Mouse (Mus musculus): Measurements from ENCODE around the gene Ttc28.

Ttc28 gene

DNA sequence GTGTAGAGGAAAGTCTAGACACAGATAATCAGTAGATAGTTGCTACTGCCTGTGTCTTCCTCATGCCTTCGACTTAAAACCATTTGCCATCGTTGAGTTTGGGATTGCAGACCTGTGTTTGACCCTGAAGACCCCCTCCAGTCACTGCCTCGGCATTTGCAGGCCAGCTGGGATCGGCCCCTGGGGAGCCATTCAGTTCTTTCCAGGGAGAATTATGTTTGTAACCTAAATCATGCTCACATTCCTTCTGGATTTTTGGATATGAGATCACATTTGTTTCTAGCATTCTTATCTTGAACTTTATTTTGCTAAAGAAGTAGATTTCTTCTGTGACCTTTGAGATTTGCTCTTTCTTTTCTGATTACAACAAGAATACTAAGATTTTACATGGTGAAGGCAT lies 80.5 kb downstream of the Ttc28 start:
- in situ Hi-C loops (cut with MboI) = no loop called here

DNA sequence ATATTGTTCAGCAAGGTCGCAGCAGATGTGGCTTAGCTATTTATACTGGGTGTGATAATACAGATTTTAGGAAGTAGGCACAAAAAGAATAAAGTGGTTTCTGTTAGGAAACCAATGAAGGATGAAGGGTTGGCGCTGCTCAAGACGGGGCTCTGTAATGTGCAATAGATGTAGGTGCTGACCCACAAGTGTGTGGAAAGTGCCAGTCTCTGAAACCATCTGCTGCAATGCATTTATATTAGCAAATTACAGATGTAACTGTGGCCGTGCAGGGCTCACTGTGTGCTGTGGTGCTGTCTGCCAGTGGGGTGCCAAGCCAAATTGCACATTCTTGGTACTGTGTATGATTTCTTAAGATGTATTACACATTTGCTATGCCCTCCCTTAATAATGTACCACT lies 81.3 kb downstream of the Ttc28 start:
- in situ Hi-C loops (cut with MboI) = no loop called here

DNA sequence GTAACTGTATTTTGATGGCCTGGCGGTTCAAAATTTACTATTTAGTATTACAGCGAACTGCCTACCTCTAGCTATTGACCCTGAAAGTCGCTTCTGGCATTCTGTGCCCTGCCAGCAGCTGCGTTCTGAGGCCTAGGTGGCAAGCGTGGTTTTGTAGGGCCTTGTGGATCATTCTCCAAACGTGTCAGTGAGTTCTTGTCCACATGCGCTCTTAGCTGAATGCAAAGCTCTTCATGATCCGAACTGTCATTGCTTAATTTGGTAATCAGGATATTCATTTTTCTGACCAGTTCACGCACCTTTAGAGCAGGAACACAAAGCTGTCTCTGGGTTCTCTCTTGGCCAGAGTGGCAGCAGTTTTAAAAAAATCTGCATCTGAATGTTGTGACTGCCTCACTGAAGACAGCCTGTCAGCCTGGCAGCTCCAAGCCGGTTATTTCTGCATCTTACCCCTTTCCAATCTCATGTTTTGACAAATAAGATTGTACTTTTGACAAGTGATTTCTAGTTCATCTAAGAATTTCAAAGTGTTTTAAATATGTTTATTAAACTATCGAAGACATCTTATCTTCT lies 88.0 kb downstream of the Ttc28 start:
- in situ Hi-C loops (cut with MboI) = no loop called here

DNA sequence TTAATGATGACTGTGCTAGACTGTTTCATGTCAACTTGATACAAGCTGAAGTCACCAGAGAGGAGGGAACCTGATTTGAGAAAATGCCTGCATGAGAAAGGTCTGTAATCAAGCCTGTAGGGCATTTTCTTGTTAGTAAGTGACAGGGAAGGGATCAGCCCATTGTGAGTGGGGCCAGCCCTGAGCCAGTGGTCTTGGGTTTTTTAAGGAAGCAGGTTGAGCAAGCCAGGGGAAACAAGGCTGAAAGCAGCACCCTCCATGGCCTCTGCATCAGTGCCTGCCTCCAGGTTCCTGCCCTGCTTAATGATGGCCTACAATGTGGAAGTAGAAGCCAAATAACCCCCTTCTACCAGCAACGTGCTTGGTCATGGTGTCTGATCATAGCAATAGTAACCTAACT lies 89.0 kb downstream of the Ttc28 start:
- in situ Hi-C loops (cut with MboI) = no loop called here

DNA sequence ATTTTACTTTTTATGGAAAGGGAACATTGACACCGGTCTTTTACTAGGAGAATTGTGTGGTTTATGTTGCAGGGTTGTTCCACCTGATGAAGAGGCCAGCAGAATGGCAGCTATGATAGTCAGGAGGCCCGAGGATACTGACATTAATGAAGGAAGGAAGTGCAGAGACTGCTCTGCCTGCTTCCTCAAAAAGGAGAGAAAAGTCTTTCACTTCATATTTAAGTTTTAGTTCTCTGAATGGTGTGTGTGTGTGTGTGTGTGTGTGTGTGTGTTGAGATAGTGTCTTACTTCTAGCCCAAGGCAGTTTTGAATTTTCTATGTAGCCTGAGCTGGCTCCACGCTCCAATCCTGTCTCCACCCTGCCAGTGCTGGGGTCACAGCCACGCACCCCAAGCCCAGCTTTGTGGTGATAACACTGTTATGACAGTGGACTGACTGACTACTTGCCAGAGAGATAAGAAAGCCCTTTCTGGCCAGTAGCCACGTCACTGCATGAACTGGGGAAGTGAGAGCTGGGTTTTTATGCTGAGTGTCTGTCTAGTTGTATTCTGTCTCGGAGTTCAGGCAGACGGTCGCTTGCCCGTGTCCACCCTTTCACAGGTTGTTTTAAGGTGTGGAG lies 90.7 kb downstream of the Ttc28 start:
- in situ Hi-C loops (cut with MboI) = no loop called here

DNA sequence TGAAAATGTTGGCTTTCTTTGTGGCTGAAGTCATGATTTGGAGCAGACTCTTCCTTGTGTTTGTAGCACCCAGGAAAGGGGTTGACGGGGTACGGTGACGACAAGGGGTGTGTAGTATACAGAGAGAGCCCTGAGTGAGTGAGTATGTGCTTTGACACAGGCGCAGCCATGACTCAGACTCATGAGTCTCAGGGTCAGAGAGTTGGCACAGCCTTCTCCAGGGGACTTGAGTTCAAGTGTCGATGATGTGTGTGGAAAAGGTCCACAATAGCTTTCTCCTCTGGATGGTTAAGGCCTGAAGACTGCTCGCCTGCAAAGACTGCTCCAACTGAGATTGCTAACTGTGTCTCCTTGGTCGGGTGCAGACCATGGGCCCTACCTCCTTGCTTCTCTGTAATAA lies 97.1 kb downstream of the Ttc28 start:
- in situ Hi-C loops (cut with MboI) = no loop called here

DNA sequence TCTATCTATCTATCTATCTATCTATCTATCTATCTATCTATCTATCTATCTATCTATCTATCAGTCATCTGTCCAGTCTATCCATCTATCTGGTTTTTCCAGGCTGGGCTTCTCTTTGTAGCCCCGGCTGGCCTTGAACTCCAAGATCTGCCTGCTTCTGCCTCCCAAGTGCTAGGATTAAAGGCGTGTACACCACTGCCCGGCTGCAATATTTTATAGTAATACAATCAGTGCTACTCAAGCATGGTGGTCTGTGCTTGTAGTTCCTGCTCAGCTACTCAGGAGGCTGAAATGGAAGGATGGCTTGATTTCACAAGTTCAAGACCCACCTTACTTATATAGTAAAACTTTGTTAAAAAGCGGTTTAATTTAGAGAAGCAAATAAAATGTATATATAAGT lies 98.2 kb downstream of the Ttc28 start:
- in situ Hi-C loops (cut with MboI) = no loop called here

DNA sequence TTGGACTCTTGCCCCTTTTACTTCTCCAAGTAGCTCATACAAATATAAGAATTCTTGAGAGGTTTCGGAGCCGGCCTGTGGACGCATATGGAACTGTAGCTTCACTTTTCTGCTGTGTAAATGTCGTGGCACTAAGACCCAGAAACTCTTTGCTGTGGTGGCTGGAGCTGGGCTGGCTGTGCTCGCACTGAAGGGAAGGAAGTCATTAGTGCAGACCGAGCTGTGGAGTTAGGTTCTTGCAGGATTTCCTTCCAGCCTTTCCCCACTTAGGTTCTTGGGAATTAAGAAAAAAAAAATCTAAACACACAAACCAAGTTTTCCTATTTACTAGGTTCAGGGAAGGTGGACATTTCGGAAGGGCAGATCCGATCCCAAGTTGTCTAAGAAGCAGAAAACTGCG lies 98.9 kb downstream of the Ttc28 start:
- in situ Hi-C loops (cut with MboI) = no loop called here

DNA sequence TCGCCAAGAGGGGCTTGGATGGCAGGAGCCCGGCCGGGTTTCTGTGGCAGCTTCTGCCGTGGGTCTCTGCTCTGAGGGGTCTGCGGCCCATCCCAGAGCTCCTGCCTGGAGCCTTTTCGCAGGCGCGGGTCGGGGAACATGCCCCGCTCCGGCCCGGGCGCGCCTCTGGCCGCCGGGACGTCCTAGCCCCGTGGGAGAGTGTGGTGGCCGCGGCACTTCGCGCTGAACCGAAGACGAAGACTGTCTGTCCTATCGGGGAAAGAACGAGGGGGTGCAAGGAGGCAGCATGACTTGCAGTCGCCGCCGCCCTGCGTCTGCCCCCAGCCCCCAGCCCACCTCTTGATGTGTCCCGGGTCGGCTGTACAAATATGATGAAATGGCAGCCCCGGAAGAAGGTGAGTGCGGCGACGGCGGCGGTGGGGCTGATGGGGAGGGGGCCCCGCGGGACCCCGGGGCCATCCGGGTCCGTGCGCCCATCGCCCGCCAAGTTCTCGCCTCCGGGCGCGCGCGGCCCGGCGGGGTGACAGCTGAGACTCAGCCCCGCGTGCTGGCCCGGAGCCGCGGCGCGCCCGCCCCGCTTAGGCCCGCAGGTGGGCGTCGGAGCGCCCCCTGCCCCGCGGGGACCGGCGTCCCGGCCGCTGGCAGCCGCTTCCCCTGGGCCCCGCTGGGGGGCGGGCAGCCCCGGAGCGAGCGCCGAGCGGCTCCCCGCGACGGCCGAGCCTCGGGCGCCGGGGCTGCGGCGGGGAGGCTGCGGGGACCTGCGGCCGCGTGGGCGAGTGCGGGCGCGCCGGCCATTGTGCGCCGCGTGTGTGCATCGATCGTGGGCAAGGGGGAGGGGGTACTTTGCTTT lies 99.6 kb downstream of the Ttc28 start:
- in situ Hi-C loops (cut with MboI) = no loop called here

DNA sequence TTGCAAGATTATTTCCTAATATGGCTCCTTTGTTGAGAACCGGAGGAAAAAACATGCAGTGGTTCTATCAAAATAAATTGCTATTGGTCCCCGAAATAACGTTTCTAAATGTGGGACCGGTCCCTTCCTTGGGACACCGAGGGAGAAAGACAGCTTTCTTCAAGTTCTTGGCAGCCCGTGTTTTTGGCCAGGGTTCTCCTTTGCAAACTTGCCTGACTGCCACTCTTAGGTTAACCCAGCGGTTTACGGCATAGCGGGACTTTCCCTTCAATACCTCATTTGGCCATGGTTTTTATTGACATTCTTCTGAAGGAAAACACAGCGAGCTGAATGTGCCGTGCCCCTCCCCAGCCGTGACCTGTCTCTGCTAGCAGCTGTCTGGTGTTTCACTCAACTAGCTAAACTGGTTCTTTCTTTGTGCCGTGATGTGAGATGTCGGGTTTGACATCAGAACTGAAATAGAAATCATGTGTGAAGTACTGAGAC lies 100.3 kb downstream of the Ttc28 start:
- in situ Hi-C loops (cut with MboI) = no loop called here

DNA sequence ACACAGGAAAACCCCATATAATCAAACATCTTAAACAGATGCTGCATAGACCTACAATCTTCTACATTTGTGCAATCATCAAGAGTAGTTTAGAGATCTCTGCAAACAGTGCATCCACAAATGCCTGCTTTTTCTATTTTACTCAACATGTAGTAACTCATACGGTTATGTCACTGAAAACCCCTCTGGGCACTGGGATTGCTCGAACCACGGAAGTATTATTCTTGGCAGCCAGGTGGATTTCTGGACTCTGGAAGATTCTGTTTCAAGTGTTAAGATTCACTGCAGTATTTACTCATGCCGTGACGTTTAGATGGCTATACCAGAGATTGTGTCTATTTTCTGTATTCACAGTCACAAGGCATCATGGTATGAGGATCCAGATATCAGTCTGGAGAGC lies 101.0 kb downstream of the Ttc28 start:
- in situ Hi-C loops (cut with MboI) = no loop called here

DNA sequence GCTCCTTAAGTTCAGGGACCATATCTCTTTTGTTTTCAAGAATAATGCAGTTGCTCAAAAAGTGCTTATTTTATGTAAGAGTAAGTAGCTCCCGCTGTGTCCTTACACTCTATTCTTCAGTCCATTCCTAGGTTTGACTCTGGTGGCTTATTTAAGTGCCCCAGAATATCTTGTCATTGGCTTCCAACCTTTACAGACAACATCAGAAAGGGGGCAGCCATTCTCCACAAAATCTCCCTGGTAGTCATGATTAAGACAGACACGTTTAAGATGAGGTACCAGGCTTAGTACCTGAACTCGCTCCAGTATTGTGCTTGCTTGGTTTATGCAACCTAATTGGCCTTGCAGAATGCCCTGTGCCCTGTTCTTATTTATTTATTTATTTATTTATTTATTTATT lies 102.8 kb downstream of the Ttc28 start:
- in situ Hi-C loops (cut with MboI) = no loop called here

DNA sequence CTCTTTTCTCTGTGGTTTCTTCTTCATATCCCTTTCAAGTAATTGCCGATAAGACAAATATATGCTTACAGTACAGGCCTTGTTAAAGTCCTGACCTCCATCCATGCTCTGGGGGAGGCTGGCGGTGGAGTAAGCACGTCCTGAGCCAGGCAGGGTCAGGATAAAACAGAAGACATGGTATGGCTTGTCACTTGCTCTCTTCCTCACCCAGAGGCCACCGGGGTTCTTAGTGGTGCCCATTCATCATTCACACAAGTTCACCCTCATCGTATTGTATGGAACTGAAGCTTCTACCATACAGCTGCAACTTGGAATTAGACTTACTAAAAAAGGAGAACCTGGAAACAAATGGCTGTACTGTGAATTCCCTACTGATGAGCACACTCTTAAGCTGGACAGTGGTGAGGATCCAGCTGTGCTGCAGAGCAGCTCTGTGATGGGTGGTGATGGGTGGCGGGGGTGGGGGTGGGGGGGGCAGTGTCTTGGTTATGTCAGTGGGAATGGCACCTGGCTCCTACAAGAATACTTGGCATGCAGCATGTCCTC lies 104.6 kb downstream of the Ttc28 start:
- in situ Hi-C loops (cut with MboI) = no loop called here

DNA sequence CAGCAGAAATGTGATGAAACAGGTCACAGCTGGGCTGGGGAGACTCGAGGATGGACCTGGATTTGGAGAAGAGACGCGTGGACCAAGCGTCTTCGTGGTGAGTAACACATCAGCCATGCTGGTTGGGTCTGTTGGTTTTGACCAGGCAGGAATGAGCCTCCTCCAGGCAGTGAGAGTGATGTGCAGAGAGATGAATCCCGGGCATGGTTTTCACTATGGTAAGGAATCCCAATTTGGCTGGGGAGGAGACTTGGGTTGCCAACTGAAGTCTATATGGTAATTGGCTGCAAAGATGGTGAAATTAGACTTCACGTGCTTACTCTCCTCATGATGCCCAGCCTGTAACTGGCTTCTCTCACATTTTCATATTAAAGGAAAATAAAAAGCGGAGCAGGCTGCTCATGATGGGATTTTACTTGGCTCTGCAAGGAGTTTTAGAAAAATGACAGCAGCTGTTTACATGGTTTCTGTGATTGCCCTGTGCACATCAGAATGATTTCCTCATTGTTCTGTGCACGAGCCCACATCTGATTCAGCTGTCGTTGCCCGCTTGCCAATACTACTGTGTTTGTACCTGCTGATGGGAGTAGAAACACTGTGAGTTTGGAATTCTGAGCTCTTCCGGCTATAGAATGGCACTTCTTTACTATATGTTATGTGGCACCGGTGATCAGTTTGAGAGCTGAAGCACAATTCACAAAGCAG lies 117.4 kb downstream of the Ttc28 start:
- in situ Hi-C loops (cut with MboI) = no loop called here

DNA sequence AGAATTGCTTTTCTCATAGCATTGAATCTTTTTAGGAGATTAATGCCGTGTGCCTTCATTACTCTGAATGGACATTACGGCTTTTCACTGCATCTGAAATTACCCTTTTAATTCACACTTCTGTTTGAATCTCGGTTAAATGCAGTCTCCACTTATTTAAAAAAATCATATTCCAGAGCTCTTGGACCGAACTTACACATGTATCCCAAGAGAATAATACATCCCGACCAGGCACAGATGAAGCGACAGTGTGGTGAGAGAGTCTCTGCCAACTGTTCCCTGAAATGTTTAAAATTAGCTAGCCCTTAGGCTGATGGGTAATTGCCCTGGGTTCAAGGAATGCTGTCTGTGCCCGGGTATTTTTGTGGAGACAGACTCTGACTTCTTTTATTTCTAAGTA lies 118.1 kb downstream of the Ttc28 start:
- in situ Hi-C loops (cut with MboI) = no loop called here

DNA sequence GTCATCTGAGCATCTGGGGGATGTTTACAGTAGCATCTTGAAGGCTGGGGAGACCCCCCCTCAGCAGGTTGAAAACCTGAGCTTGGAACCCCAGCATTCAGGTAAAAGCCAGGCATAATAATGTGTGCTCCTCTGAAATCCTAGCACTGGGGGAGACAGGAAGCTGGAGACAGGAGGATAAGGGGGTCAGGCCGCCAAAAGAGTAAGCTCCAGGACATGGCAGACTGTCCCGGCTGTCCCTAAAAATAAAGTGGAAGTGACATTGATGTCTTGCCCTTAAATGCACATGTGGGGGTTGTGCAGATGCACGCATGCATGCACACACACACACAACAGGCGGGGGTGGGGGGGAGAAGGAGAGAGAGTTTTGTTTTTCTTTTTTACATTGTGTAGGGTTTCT lies 118.7 kb downstream of the Ttc28 start:
- in situ Hi-C loops (cut with MboI) = no loop called here

DNA sequence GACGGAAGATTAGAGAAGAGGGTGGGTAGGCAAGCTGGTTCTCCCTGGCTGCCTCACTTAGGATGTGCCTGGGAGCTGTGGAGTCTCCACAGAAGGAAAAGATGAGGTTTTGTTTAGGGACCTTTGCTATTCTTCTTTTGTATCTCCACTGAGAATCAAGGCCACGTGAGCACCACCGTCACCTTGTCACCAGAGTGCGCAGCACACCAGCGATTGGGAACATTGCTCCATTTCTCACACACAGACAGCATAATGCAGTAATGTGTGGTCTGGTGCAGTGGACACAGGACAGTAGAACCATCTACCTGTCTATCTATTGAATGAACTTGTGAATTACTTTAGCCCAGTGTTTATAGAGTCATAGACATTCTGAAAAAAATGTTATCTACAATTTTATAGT lies 121.3 kb downstream of the Ttc28 start:
- in situ Hi-C loops (cut with MboI) = no loop called here

DNA sequence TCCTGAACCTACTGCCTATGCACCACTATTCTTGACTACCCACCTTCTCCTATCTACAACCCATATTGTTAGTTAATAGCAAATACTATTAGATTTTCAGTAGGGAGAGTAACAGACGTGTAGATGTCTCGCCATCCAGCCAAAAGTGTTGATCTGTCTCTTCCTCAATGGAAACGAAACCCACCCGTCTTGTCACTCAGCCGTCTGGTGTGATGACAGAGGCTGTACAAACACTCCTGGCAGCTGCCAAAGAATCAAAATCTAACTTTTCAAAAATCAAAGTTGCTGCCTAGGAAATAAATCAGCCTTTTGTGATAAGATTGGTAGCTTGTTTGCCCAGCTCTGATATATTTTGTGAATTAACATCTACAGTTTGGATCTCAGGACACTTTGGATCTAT lies 123.6 kb downstream of the Ttc28 start:
- in situ Hi-C loops (cut with MboI) = no loop called here

DNA sequence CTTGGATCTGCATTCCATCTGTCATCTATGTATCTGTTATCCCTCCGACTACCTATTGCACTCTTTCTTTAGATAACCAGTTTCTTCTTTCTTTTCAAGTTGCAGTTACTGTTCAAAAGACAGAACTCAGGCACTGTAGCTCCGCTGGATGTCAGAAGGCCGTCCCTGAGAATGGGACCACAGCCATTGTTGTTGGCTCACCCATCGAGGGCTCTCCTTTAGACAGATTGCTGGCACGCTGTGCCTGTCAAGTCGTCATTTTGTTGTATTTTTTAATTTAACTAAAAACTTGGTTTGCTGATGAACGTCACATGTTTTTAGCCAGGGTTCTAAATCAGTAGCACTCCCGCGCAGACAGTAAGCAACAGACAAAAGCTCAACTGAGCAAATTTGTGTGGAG lies 124.1 kb downstream of the Ttc28 start:
- in situ Hi-C loops (cut with MboI) = no loop called here

DNA sequence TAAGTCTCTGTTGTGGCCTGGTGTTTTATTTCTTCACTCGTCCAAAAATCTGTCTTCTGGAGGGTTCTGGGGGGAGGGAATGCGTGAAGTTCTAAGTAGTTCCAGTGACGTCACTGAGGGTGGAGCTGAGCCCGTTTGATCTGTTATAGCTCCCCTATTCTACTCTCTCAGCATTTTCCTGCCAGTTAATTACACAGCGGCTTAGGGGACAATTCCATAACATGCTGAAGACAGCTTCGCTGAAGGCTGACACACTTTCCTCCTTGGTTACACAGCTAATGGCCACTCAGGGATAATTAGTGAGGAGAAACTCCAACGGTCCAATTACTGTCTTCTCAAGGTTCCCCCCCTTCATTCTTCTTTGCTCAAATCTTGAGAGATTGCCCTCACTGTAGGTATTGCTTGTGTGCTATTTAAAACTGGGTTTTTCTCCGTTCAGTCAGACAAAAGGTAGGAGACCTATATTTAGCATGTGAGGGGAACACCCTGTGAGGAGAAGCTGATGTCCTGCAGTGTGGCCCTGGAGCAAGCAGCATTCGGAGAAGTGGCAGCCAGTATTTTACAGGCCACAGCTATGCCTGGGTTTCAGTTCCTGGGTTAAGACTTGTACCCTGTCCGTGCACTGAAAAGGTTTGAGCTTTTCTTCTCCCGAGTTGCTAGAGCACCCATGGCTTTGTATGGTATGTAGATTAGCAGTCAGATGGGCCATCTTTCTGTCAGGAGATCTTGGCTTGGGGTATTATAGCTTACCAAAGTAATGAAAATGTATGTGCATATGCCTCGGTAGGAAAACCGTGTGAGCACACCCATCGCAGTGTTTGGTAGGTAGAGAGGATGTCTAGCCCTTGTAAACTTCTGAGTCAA lies 126.9 kb downstream of the Ttc28 start:
- in situ Hi-C loops (cut with MboI) = no loop called here

DNA sequence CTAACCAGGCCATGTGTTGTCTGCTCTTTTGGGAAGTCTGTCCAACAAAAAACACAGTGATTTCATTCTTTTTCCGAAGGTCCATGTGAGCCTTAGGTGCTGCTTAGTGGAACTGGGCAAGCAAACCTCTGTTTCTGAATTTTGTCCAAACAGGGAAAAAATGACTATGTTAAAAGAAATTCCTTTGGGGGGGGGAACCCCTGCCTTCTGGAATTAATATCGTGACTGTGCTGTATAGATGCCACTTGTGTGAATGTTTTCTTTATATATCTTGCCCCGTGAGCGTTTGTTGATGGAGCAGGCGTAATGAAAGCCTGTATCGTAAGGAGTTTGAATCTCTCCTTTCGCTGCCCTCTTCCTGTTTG lies 127.5 kb downstream of the Ttc28 start:
- in situ Hi-C loops (cut with MboI) = no loop called here

Measured in mature B cell (primary cell).